Mouse (Mus musculus): Measurements from ENCODE around the gene Ccdc182. TPM values are rescaled to one million over a fixed set of nuclear protein-coding genes. Genes with fewer than 3 reads are reported as not detected.

Ccdc182 gene
- not detected in 2 replicates for polyA plus RNA-seq (2012)

- TF ChIP-seq GATA1 (IDR thresholded peaks at IDR 0.05; ENCODE audit: low read length) = no peak
Observed at GRCm38 (mm10) chr11:88293631-88294393, at the start of gene Ccdc182. Ccdc182 (plus strand) TSS chr11:88294058.

GRCm38 (mm10) chr11:88245581-88246170 lies 48.2 kb upstream of the Ccdc182 start:
- TF ChIP-seq GATA1 (IDR thresholded peaks at IDR 0.05; ENCODE audit: low read length) = no peak

GRCm38 (mm10) chr11:88248636-88249035 lies 45.2 kb upstream of the Ccdc182 start:
- no peak for TF ChIP-seq GATA1 (IDR thresholded peaks at IDR 0.05; ENCODE audit: low read length)

GRCm38 (mm10) chr11:88250568-88250967 lies 43.3 kb upstream of the Ccdc182 start:
- no peak for TF ChIP-seq GATA1 (IDR thresholded peaks at IDR 0.05; ENCODE audit: low read length)

DNA sequence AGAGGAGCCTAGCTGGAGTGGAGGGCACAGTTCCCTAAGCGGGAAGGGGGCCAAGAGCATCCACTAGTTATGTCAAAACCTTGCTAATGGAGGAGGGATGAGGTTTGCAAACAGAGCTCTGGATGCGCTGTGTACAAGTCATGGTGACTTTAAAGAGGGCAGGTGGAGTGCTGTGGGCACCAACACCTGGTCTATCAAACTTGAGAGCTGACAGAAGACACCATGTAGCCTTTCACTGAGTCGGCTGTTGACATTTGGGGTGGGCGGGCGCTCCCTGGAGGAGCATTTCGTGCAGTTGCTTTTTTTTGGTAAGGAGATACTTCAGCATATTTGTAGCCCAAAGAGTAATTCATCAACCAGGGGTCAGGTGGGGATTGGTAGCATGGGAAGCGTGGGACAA lies 42.6 kb upstream of the Ccdc182 start:
- no peak for TF ChIP-seq GATA1 (IDR thresholded peaks at IDR 0.05; ENCODE audit: low read length)

DNA sequence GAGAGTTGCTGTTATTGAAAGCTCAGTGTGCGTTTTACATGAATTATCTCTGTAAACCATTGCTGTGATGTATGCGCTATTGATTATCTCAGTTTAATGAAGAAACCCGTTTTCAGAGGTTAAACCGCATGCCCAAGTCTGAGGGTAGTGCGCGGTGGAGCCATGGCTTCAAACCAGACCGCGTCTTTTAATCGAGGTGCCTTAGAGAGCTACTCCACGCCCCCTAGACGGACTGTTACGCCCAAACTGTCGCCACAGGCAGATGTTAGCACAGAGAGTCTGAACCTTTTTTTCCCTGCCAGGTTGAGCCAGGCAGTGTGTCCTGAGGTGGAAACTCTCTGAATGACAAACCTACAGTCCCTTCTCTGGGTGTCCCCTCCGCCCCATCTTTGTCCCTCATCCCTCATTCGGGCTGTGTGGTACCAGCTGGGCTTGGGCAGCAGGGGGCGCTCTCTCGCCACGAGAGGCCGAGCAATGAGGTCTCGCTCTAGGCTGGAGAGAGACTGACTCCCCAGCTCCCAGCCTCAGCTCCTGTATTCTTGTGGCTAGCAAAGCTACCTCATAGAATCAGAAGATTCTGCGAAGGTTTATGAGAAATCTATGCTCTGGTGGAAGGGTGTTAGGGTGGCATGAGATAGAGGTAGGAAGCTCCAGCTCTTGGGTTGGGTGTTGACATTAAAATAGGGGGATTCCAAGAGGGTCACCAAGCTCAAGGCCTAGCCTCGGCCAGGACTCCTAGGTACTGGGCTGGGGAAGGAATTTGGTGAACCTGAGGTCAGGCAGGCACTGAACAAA lies 41.7 kb upstream of the Ccdc182 start:
- no peak for TF ChIP-seq GATA1 (IDR thresholded peaks at IDR 0.05; ENCODE audit: low read length)

- TF ChIP-seq GATA1 (IDR thresholded peaks at IDR 0.05; ENCODE audit: low read length) = no peak
Observed at GRCm38 (mm10) chr11:88252767-88253513, 40.9 kb upstream of the Ccdc182 start.

- no peak for TF ChIP-seq GATA1 (IDR thresholded peaks at IDR 0.05; ENCODE audit: low read length)
Observed at GRCm38 (mm10) chr11:88253514-88254167, 40.2 kb upstream of the Ccdc182 start.

DNA sequence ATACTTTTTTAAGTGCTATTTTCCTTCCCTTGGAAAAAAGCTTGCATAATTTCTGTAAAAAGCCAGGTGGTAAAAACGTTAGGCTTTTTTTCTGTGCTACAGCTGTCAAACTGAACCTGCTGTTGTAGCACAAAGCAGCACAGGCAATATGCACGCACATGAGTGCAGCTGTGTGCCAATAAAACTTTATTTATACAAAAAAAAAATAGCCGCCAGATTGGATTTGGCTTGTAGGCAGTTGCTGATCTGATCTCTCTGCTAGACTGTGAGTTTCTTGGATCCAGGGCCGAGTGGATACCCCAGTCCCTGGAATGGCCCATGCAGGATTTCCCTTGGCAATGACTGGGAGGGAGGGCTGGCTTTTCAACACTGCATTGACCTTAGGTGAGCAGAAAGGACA lies 36.2 kb upstream of the Ccdc182 start:
- no peak for TF ChIP-seq GATA1 (IDR thresholded peaks at IDR 0.05; ENCODE audit: low read length)

DNA sequence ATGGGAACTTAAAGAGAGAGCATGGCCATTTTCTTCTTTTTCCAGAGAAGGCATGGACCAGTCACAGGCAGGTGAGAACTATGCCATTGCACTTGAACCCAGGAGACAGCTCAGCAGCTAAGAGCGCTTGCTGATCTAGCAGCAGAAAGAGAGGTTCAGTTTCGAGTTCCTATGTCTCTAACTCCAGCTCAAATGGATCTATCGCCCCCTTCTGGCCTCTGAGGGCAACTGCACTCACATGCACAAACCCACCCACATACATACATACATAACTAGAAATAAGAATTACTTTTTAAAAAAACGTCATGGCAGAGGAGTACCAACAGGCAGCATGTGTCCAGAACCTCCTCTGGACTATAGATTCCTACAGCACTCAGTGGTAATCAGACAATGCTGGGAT lies 35.6 kb upstream of the Ccdc182 start:
- TF ChIP-seq GATA1 (IDR thresholded peaks at IDR 0.05; ENCODE audit: low read length) = no peak

GRCm38 (mm10) chr11:88260463-88260862 lies 33.4 kb upstream of the Ccdc182 start:
- TF ChIP-seq GATA1 (IDR thresholded peaks at IDR 0.05; ENCODE audit: low read length) = no peak

DNA sequence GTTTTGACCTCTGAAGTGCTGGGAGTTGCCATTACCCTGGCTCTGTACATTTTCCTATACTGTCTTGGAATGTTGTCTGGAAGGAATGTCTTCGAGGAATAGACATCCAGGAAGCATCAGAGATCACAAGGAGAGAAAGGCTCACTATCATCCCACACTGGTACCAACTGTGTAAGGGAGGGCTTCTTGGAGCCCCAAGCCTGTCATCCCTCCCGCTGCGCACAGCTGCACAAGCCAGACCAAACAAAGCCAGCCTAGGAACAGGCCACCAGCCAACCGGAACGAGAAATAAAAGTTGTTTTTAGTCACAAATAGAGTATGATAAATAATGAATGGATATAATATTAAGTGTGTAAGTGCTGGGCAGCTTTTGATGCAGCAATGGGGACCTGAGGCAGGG lies 29.0 kb upstream of the Ccdc182 start:
- no peak for TF ChIP-seq GATA1 (IDR thresholded peaks at IDR 0.05; ENCODE audit: low read length)

DNA sequence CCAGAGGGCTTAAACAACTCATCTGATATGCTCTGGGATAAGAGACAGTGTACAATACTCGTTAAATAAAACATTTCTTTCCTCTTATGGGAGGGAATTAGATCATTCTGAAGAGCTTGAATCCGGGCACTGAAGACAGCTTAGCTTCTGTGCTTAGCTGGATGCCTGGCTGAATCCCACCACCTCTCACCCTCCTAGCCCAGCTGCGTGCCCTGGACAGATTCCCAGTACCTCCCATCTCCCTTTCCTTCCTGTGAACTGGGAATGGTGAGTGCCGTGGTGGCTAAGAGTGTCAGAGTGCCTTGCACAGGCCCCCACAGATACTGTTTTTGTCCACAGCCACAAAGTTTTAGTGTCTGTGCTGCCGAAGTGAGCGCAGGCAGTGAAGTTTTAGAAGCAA lies 27.5 kb upstream of the Ccdc182 start:
- TF ChIP-seq GATA1 (IDR thresholded peaks at IDR 0.05; ENCODE audit: low read length) = no peak

DNA sequence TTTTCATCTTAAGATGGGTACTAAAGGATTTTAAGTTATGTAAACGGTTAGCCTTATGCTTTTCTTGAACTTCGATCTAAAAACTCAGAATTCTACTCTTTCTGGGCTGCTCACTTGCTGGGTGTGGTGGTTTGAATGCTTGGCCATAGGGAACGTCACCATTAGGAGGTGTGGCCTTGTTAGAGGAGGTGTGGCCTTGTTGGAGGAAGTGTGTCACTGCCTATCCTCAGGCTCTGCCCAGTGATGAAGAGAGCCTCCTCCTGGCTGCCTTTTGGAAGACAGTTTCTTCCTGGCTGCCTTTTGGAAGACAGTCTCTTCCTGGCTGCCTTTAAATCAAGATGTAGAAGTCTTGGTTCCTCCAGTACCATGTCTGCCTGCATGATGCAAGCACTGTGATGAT lies 22.0 kb upstream of the Ccdc182 start:
- no peak for TF ChIP-seq GATA1 (IDR thresholded peaks at IDR 0.05; ENCODE audit: low read length)

Data from G1E-ER4 (cell line).